Mouse (Mus musculus) frontal cortex, adult (tissue): ENCODE measurements at regions not wholly inside any gene's neighbourhood (a gene's known extent, or its start where the extent isn't known, plus 50 kb on each side); places are given as distances from the start of the nearest gene placed in this dataset.

Experiments
- ATAC-seq: cut with Nextera tagmentation; 2 replicates; pipeline ENCODE4 v1.9.2; 2017; ENCODE audit warnings: mild to moderate bottlenecking, moderate library complexity, mixed read lengths; ENCODE audit not compliant: low TSS enrichment

DNA sequence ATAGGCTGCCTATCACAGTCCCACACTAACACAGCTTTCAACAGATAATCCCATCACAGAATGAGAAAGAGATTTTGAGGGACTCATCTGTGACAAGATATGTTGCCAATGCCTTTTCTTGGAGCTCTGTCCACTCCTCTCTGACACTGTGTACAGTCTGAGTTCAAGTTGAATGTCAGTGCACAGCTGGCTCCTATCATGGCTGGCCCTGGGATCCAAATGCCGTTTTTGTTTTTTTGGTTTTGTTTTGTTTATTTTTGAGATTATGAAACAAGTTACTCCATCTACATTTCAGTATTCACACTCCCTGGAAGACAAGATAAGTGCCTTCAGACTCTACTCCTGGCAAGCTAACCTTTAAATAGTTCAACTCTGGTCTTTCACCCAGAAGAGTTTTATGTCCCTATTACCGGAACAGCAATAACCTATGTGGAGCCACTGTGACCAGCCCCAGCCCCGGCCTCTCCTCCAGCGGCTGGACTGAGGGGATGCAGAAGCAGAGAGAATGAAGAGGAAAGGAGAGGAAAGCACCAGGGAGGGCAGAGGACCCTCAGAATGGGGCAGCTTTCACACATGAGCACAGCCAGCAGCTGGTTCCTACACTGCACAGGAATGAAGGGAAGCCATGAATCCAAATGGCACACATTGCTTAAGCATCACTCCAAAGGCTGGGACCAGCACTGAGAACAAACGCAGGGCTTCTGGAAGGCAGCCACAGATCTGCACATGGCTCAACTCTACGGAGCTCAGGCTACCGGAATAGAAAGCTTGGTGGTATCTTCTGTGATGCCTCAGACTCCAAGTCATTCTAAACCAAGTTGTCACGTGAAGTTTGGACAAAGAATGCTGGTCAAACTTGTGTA is 99.9 kb upstream of the Nsun2 start:
- no peak for ATAC-seq

DNA sequence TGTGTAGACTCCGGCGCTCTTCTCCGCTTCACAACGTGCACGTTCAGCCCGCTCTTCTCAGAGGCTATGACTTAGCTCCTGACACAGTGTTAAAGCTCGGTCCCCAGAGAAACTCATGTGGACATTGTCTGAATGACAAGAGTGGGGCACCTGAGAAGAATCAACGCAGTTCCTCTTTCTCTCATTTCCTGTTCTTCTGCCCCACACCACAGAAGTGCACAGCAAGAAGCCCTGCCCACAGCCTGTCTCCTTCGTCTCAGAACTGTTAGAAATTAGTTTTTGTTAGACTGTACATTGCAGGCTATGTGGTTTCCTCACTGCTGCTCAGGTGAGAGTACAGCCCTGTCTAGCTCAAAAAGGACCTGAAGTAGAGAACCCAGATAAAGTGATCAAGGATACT is 94.1 kb upstream of the Nsun2 start:
- ATAC-seq, result no peak

DNA sequence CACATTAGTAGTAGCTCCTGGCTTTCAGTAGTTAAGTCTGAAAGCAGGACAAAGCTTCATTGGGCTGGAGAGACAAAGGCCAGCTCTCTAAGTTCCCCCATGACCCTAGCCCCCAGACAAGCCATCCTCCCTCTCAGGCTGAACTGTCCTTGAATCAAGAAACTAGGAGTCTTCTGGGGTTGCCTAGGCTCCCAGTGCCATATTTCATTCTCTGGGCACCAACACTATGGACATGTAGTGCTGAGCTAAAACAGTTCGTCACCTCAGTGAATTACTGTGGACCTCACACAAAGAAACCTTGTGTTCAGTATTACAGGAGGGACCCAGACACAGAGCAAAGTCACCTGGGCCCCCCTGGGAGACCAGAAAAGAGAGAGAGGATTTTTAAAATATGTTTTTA is 91.7 kb upstream of the Nsun2 start:
- no peak for ATAC-seq

DNA sequence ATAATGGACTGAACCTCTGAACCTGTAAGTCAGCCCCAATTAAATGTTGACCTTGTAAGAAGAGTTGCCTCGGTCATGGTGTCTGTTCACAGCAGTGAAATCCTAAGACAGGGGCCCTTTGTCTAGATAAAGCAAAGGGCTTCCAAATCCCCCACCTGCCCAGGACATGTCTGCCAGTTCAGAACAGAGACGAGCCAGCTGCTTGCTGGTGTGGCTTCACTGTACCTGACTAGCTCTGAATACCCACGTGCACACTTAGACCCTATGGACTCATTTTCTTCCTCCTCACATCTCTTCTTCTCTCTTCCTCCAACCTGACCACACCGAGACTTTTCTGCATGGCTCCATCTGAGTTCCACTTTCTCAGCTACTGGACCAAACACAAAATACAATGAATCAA is 87.9 kb upstream of the Nsun2 start:
- no peak for ATAC-seq
